Mouse (Mus musculus) liver, postnatal 0 days (tissue): ENCODE data around the gene Igfbp5.

ENCODE experiments used
- CTCF ChIP-seq: sonication (generic); IDR thresholded peaks from 2 replicates; pipeline ENCODE4 v1.5.1; 2016; ENCODE audit warnings: antibody characterized with exemption, low read depth
- EP300 ChIP-seq: IDR thresholded peaks from 2 replicates; pipeline ENCODE4 v1.6.1; 2016; ENCODE audit warnings: antibody characterized with exemption, low read depth, mild to moderate bottlenecking

- no peak for TF ChIP-seq CTCF
- TF ChIP-seq EP300: no peak
Measured at GRCm38 (mm10) chr1:72859963-72860362, 14.7 kb downstream of the Igfbp5 start.
